Mouse (Mus musculus) yolk sac, embryonic 10.5 days (tissue): ENCODE data around the gene Gm28102.
"Not testable (repeated sequence)": the region's sequence is repeated elsewhere in the genome, so short reads cannot be mapped to it uniquely, and the experiment has no call there.

Source experiments
- DNase-seq: peaks from one replicate; pipeline ENCODE4 v3.0.0-alpha.2; 2017; ENCODE audit warnings: low spot score

The Gm28102 gene

DNA sequence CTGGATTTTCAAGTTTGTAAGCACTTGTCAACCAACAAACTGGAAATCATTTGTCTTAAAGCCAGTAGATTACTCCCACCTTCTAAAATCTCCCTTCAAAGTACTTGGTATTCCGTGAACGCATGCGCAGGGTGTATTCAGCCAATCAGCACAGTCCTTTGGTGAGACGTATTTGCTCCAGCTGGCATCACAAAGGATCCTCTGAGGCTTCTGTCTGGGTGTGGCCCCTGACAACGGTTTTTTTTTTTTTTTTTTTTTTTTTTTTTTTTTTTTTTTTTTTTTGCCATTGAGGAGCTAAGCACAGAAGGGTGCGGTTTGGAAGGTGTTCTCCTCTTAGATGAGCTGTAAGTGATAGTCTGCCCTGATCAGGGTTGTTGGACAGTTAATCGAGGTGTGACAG is at the start of gene Gm28102:
Gene Gm28102, plus strand, starts transcription at position 301 of the 400 bp plus-strand sequence.
- not testable (repeated sequence) for DNase-seq
